Mouse (Mus musculus) liver, embryonic 14.5 days (tissue): ENCODE results near the gene Mthfs. TPM values are rescaled to one million over a fixed set of nuclear protein-coding genes. Genes with fewer than 3 reads are reported as not detected.
"Not testable (repeated sequence)": the region's sequence is repeated elsewhere in the genome, so short reads cannot be mapped to it uniquely, and the experiment has no call there.

Experiments
- ATAC-seq: fragments of 200-750 bp; cut with Nextera tagmentation; 2 replicates; pipeline ENCODE4 v1.8.0; 2017; ENCODE audit warnings: moderate number of reproducible peaks, mild to moderate bottlenecking, moderate library complexity; ENCODE audit not compliant: insufficient read depth
- DNase-seq, 3 experiments: peaks; one replicate each; pipeline ENCODE4 v3.0.0-alpha.2; 2012 to 2013; ENCODE audit warnings: low read depth in 3 of 3, low spot score in 3 of 3
- H3K27ac ChIP-seq: fragments of 300-500 bp; sonication (generic); 2 replicates; pipeline ENCODE4 v1.5.1; 2014; ENCODE audit warnings: moderate library complexity, mild to moderate bottlenecking, control low read depth, inconsistent platforms
- H3K27me3 ChIP-seq: fragments of 300-500 bp; sonication (generic); 2 replicates; pipeline ENCODE4 v1.6.1; 2014; ENCODE audit warnings: mild to moderate bottlenecking, low read length, moderate library complexity; ENCODE audit not compliant: control insufficient read depth, insufficient read depth
- H3K36me3 ChIP-seq: fragments of 300-500 bp; sonication (generic); replicated peaks from 2 replicates; pipeline ENCODE4 v1.6.1; 2014; ENCODE audit warnings: low read depth; ENCODE audit not compliant: control insufficient read depth, insufficient read depth
- H3K4me1 ChIP-seq, 2 experiments: fragments of 200-500 bp in 1 of 2; fragments of 300-500 bp in 1 of 2; sonication (generic) in 1 of 2; replicated peaks; 2 replicates each; pipeline ENCODE4 v1.6.1; 2012 to 2014; ENCODE audit warnings: antibody characterized with exemption in 1 of 2, inconsistent platforms in 1 of 2, low read length in 1 of 2; ENCODE audit not compliant: control insufficient read depth in 2 of 2, insufficient read depth in 2 of 2
- H3K4me2 ChIP-seq: fragments of 300-500 bp; sonication (generic); 2 replicates; pipeline ENCODE4 v1.6.1; 2014; ENCODE audit warnings: low read depth, mild to moderate bottlenecking, control low read depth, moderate library complexity
- H3K4me3 ChIP-seq, 2 experiments: fragments of 200-500 bp in 1 of 2; fragments of 300-500 bp in 1 of 2; sonication (generic) in 1 of 2; 2 replicates each; pipeline ENCODE4 v1.5.1; 2012 to 2014; ENCODE audit warnings: low read depth in 2 of 2, low read length in 2 of 2, mild to moderate bottlenecking in 2 of 2, control low read depth in 1 of 2, inconsistent platforms in 1 of 2, moderate library complexity in 1 of 2; ENCODE audit not compliant: insufficient read depth in 1 of 2
- H3K9ac ChIP-seq: fragments of 300-500 bp; sonication (generic); replicated peaks from 2 replicates; pipeline ENCODE4 v1.6.1; 2014; ENCODE audit warnings: mild to moderate bottlenecking, control low read depth, moderate library complexity
- H3K9me3 ChIP-seq: fragments of 300-500 bp; sonication (generic); 2 replicates; pipeline ENCODE4 v1.6.1; 2016; ENCODE audit warnings: low read length, mixed read lengths; ENCODE audit not compliant: control insufficient read depth
- CTCF ChIP-seq: IDR thresholded peaks from 2 replicates; pipeline ENCODE4 v1.5.1; 2016; ENCODE audit warnings: antibody characterized with exemption, low read depth, control low read depth
- EP300 ChIP-seq: IDR thresholded peaks from 2 replicates; pipeline ENCODE4 v1.6.1; 2016; ENCODE audit warnings: antibody characterized with exemption, low read depth
- WGBS: fragments of 180-500 bp; shearing (Covaris S2); extraction: QIAGEN DNeasy Blood & Tissue Kit; methylation state at CpG from one replicate; pipeline ENCODE4 v1.1.7; 2014; ENCODE audit not compliant: insufficient replicate concordance; 5-methylcytosine and 5-hydroxymethylcytosine counted together
- polyA plus RNA-seq, 2 experiments: library from polyadenylated mRNA; depleted of rRNA in 1 of 2; stranded (reverse) in 1 of 2; unstranded in 1 of 2; fragments of >200 nt; fragmentation: Nextera tagmentation in 1 of 2; extraction: Ambion mirVana in 1 of 2; gene quantifications; 2 replicates each; pipeline versions ENCODE4 v1.2.1 to v1.2.3; 2012 to 2014

Gene Mthfs
- polyA plus RNA-seq, 2 experiments = 8.1 to 13.8 TPM

GRCm38 (mm10) chr9:89226071-89226470 is 15.6 kb downstream of the Mthfs start:
- Histone ChIP-seq H3K4me3 (no peak overlapping the region), H3K4me1 (no peaks in the 10 kb centered on the region), H3K4me2 (no peak overlapping the region), H3K27ac (no peak overlapping the region), H3K9me3 (no peaks in the 10 kb centered on the region), H3K27me3 (no peaks in the 10 kb centered on the region), H3K9ac (no peak overlapping the region), H3K36me3 (no peaks in the 10 kb centered on the region)
- 41% methylated on average over 4 of the region's 4 CpGs for WGBS
- DNase-seq (no peak), ATAC-seq (no peak)
- TF ChIP-seq CTCF (no peak), EP300 (no peak)

GRCm38 (mm10) chr9:89228122-89228521 is 17.6 kb downstream of the Mthfs start:
- no peak for ATAC-seq
- H3K9me3 ChIP-seq = no peaks in the 10 kb centered on the region
- no peak for TF ChIP-seq CTCF
- TF ChIP-seq EP300 = no peak
- H3K27me3 ChIP-seq = no peaks in the 10 kb centered on the region
- DNase-seq = no peak
- 66% methylated on average over 7 of the region's 7 CpGs for WGBS
- H3K9ac ChIP-seq = no peak overlapping the region
- H3K36me3 ChIP-seq = no peaks in the 10 kb centered on the region
- H3K4me3 ChIP-seq = no peak overlapping the region
- no peaks in the 10 kb centered on the region for H3K4me1 ChIP-seq
- H3K4me2 ChIP-seq = no peak overlapping the region
- H3K27ac ChIP-seq = no peak overlapping the region

- not testable (repeated sequence) for DNase-seq, H3K36me3 ChIP-seq, H3K9ac ChIP-seq, H3K27me3 ChIP-seq, H3K4me1 ChIP-seq, H3K9me3 ChIP-seq, H3K4me2 ChIP-seq, H3K27ac ChIP-seq, H3K4me3 ChIP-seq, ATAC-seq
- peak; percentile 12; the same call in 1 of the 2 replicates for TF ChIP-seq CTCF
- 58% methylated on average over 1 of the region's 2 CpGs for WGBS
Observed at GRCm38 (mm10) chr9:89230897-89231497, 20.5 kb downstream of the Mthfs start.

- not testable (repeated sequence) for H3K27me3 ChIP-seq, H3K4me1 ChIP-seq, H3K4me2 ChIP-seq, ATAC-seq, H3K36me3 ChIP-seq, DNase-seq, H3K9me3 ChIP-seq, H3K27ac ChIP-seq, H3K9ac ChIP-seq, H3K4me3 ChIP-seq
- WGBS = 64% methylated on average over 4 of the region's 4 CpGs
Observed at GRCm38 (mm10) chr9:89237131-89237530, 26.7 kb downstream of the Mthfs start.

- DNase-seq, ATAC-seq, H3K9ac ChIP-seq, H3K4me3 ChIP-seq, H3K4me2 ChIP-seq, H3K27ac ChIP-seq, H3K27me3 ChIP-seq, H3K9me3 ChIP-seq, H3K4me1 ChIP-seq, H3K36me3 ChIP-seq: not testable (repeated sequence)
- WGBS = 63% methylated on average over 4 of the region's 5 CpGs
Observed at GRCm38 (mm10) chr9:89238976-89239505, 28.6 kb downstream of the Mthfs start.

GRCm38 (mm10) chr9:89240516-89241019 is 30.1 kb downstream of the Mthfs start:
- H3K4me2 ChIP-seq, H3K9ac ChIP-seq, H3K4me1 ChIP-seq, DNase-seq, H3K27me3 ChIP-seq, H3K9me3 ChIP-seq, H3K27ac ChIP-seq, H3K36me3 ChIP-seq, ATAC-seq, H3K4me3 ChIP-seq: not testable (repeated sequence)
- WGBS = 69% methylated on average over 3 of the region's 3 CpGs
